Comparison of ENCODE assay signal across 9 mouse cellular contexts in genomic region chr2:172241031-172241430, GRCm38 (mm10). TPM values are rescaled to one million over a fixed set of nuclear protein-coding genes. Genes with fewer than 3 reads are reported as not detected.
DNase-seq lines count a peak whose midpoint lies in the region; ATAC-seq lines count a peak whose summit lies in the region.
"Had no signal": no experiment of that assay in that cellular context is flagged by ENCODE, and none has a peak within 500 bp of the region (broad histone marks: within the 10 kb centered on the region; RNA-seq: fewer than 3 reads in every experiment).

No protein-coding gene starts in this region.

- WGBS in neural tube, embryonic 15.5 days = 21% methylated on average over 5 of the region's 5 CpGs

- peaks cover under 1% of the 10 kb centered on the region; the same call in 1 of the 2 replicates for H3K27me3 ChIP-seq in neural tube, embryonic 15.5 days (replicated peaks)

- H3K4me2 ChIP-seq in neural tube, embryonic 15.5 days = no peak overlapping the region

- no peak overlapping the region for H3K9ac ChIP-seq in neural tube, embryonic 15.5 days (replicated peaks)

- peak; percentile 51 for DNase-seq in neural tube, embryonic 10.5 days (ENCODE audit: extremely low spot score, low spot score)
- DNase-seq in kidney, postnatal 36 days = peak; percentile 55 to 81
- DNase-seq in testis, postnatal 10 days (ENCODE audit: low spot score) = peak; percentile 80
- no peak for DNase-seq in left cerebral cortex, adult 18-20 months (ENCODE audit: low spot score in 2 of 2)
- DNase-seq in layer of hippocampus, adult 9-10 months (ENCODE audit: low spot score) = no peak

- no peaks in the 10 kb centered on the region for H3K36me3 ChIP-seq in neural tube, embryonic 15.5 days

- H3K4me3 ChIP-seq in neural tube, embryonic 15.5 days (replicated peaks) = no peak overlapping the region

- ATAC-seq in neural tube, embryonic 15.5 days (ENCODE audit: low FRiP score) = no peak
- peak; percentile 74 for ATAC-seq in common myeloid progenitor, adult 5-6 weeks (replicated peaks; ENCODE audit: low read depth, poor library complexity, severe bottlenecking)
- ATAC-seq in megakaryocyte, adult 5-6 weeks (ENCODE audit: poor library complexity, severe bottlenecking) = no peak

- H3K27ac ChIP-seq in neural tube, embryonic 15.5 days (replicated peaks) = no peak overlapping the region

- H3K9me3 ChIP-seq in neural tube, embryonic 15.5 days (replicated peaks) = no peaks in the 10 kb centered on the region

- H3K4me1 ChIP-seq in neural tube, embryonic 15.5 days = no peaks in the 10 kb centered on the region

RNA-seq across cellular contexts. Expression of gene Mc3r, which starts 7.3 kb away (rescaled TPM):
- 0.26 and 0.28 TPM in 2 replicates for polyA plus RNA-seq in neural tube, embryonic 15.5 days (2015; fragmentation: Nextera tagmentation; extraction: Ambion mirVana)
- total RNA-seq in common myeloid progenitor, adult 5-6 weeks (2017) = not detected in 2 replicates
- total RNA-seq in left cerebral cortex, adult 18-20 months (2021) = under 1 TPM; 0.21 to 0.26 TPM
- not detected in 2 replicates for total RNA-seq in megakaryocyte, adult 5-6 weeks (2015)
- not detected in 2 replicates for total RNA-seq in megakaryocyte, adult 5-6 weeks (2017)
- polyA plus RNA-seq: stomach, embryonic 14.5 days had no signal

Comparison
In these comparisons a context has a peak if more than half of its experiments do, and no peak if none do; other contexts are left out.
1. DNase-seq: peak in neural tube, embryonic 10.5 days (single experiment), kidney, postnatal 36 days (2 of 2) and testis, postnatal 10 days (single experiment); none in left cerebral cortex, adult 18-20 months (0 of 2) and layer of hippocampus, adult 9-10 months (single experiment).